Mouse (Mus musculus) urinary bladder, adult 18-20 months (tissue): Measurements from ENCODE around the gene Asf1a.
"Not testable (repeated sequence)": the region's sequence is repeated elsewhere in the genome, so short reads cannot be mapped to it uniquely, and the experiment has no call there.

Source experiments
- DNase-seq, 2 experiments: peaks; one replicate each; pipeline ENCODE4 v3.0.0; 2022; ENCODE audit warnings: low spot score in 2 of 2, mixed read lengths in 2 of 2

Asf1a gene

GRCm38 (mm10) chr10:53641507-53641906 lies 45.0 kb downstream of the Asf1a start:
- no peak for DNase-seq

GRCm38 (mm10) chr10:53650683-53651082 lies 54.1 kb downstream of the Asf1a start:
- DNase-seq, result no peak

- DNase-seq, result not testable (repeated sequence)
Observed at GRCm38 (mm10) chr10:53654239-53654638, 57.7 kb downstream of the Asf1a start.
